Comparison of ENCODE assay signal across 8 mouse cellular contexts in genomic region chr17:6005246-6005637, GRCm38 (mm10).
DNase-seq lines count a peak whose midpoint lies in the region; ATAC-seq and TF ChIP-seq lines count a peak whose summit lies in the region.

No protein-coding gene starts in this region.

- peak overlapping the region; percentile 32 for H3K4me2 ChIP-seq in embryonic facial prominence, embryonic 15.5 days (replicated peaks)
- 0 out of 2 replicates have a peak overlapping the region, but pooled peaks have one; percentile 0 for H3K4me2 ChIP-seq in limb, embryonic 14.5 days (replicated peaks; ENCODE audit: low read depth, low read length, severe bottlenecking)

- no peak for DNase-seq in limb, embryonic 14.5 days (ENCODE audit: low spot score)
- DNase-seq in testis, postnatal 10 days (ENCODE audit: low spot score): no peak
- no peak for DNase-seq in adrenal gland, postnatal 14 days
- DNase-seq in kidney, postnatal 14 days: no peak

- peak overlapping the region; percentile 92 for H3K27ac ChIP-seq in embryonic facial prominence, embryonic 15.5 days (replicated peaks)
- H3K27ac ChIP-seq in limb, embryonic 14.5 days (replicated peaks; ENCODE audit: low read depth, low read length): peak overlapping the region; percentile 82; the same call in 1 of the 2 replicates
- H3K27ac ChIP-seq in small intestine, adult 2 months (ENCODE audit: insufficient read depth, low read depth, low read length): peak overlapping the region; percentile 44

- peak overlapping the region; percentile 60 for H3K4me3 ChIP-seq in megakaryocyte, embryonic 14.5 days (replicated peaks)
- H3K4me3 ChIP-seq in embryonic facial prominence, embryonic 15.5 days (replicated peaks): no peak overlapping the region
- no peak overlapping the region for H3K4me3 ChIP-seq in limb, embryonic 14.5 days (replicated peaks; ENCODE audit: low read length)
- no peak overlapping the region for H3K4me3 ChIP-seq in small intestine, adult 2 months (ENCODE audit: low read depth, low read length)

- TF ChIP-seq CTCF in small intestine, adult 2 months (IDR thresholded peaks at IDR 0.05; ENCODE audit: extremely low read depth, insufficient read length, insufficient replicate concordance, low read depth, low read length): no peak

- H3K9ac ChIP-seq in embryonic facial prominence, embryonic 15.5 days: no peak overlapping the region
- H3K9ac ChIP-seq in limb, embryonic 14.5 days (ENCODE audit: low read depth, low read length, severe bottlenecking): no peak overlapping the region

- peaks cover 93% of the 10 kb centered on the region for H3K4me1 ChIP-seq in megakaryocyte, embryonic 14.5 days
- peaks cover 42% of the 10 kb centered on the region for H3K4me1 ChIP-seq in embryonic facial prominence, embryonic 15.5 days
- H3K4me1 ChIP-seq in limb, embryonic 14.5 days (ENCODE audit: control insufficient read depth, insufficient read depth, low read length): peaks cover 20% of the 10 kb centered on the region
- peaks cover 17% of the 10 kb centered on the region for H3K4me1 ChIP-seq in small intestine, adult 2 months (ENCODE audit: control insufficient read depth, insufficient read depth, insufficient read length, low read length)

- ATAC-seq in megakaryocyte, adult 5-6 weeks (ENCODE audit: poor library complexity, severe bottlenecking): no peak
- ATAC-seq in embryonic facial prominence, embryonic 15.5 days (ENCODE audit: insufficient number of reproducible peaks, low FRiP score, low TSS enrichment, low read depth): peak; percentile 66
- ATAC-seq in limb, embryonic 14.5 days (ENCODE audit: low FRiP score, low read depth): peak; percentile 35; the same call in 1 of the 2 replicates

- no peaks in the 10 kb centered on the region for H3K9me3 ChIP-seq in megakaryocyte, embryonic 14.5 days
- no peaks in the 10 kb centered on the region for H3K9me3 ChIP-seq in embryonic facial prominence, embryonic 15.5 days (replicated peaks)
- H3K9me3 ChIP-seq in limb, embryonic 14.5 days (ENCODE audit: control insufficient read depth, low read length): no peaks in the 10 kb centered on the region

- H3K36me3 ChIP-seq in megakaryocyte, embryonic 14.5 days (replicated peaks; ENCODE audit: low read length): peaks cover 39% of the 10 kb centered on the region
- H3K36me3 ChIP-seq in embryonic facial prominence, embryonic 15.5 days: no peaks in the 10 kb centered on the region
- H3K36me3 ChIP-seq in limb, embryonic 14.5 days (ENCODE audit: control insufficient read depth, insufficient read depth, low read length): no peaks in the 10 kb centered on the region
- H3K36me3 ChIP-seq in small intestine, adult 2 months (ENCODE audit: control insufficient read depth, insufficient read depth, low read length): no peaks in the 10 kb centered on the region; the same call in 1 of the 2 replicates

- no peaks in the 10 kb centered on the region for H3K27me3 ChIP-seq in megakaryocyte, embryonic 14.5 days (replicated peaks)
- no peaks in the 10 kb centered on the region for H3K27me3 ChIP-seq in embryonic facial prominence, embryonic 15.5 days
- no peaks in the 10 kb centered on the region for H3K27me3 ChIP-seq in limb, embryonic 14.5 days (ENCODE audit: control insufficient read depth, insufficient read depth, low read length)
- no peaks in the 10 kb centered on the region for H3K27me3 ChIP-seq in small intestine, adult 2 months (ENCODE audit: control insufficient read depth, insufficient read depth, low read length)

- 14% methylated on average over 13 of the region's 14 CpGs for WGBS in embryonic facial prominence, embryonic 15.5 days
- 9% methylated on average over 10 of the region's 14 CpGs for whole genome bisulfite sequencing in limb, embryonic 14.5 days
- WGBS in small intestine, adult 2 months: 12% methylated on average over 14 of the region's 14 CpGs

- no peak for TF ChIP-seq POLR2A in limb, embryonic 14.5 days (IDR thresholded peaks at IDR 0.05; ENCODE audit: borderline replicate concordance, extremely low read depth, insufficient read depth, insufficient read length)
- TF ChIP-seq POLR2A in small intestine, adult 2 months (IDR thresholded peaks at IDR 0.05; ENCODE audit: low read depth, low read length): no peak
